8 mouse cellular contexts compared by ENCODE assay signal in the genomic region with DNA sequence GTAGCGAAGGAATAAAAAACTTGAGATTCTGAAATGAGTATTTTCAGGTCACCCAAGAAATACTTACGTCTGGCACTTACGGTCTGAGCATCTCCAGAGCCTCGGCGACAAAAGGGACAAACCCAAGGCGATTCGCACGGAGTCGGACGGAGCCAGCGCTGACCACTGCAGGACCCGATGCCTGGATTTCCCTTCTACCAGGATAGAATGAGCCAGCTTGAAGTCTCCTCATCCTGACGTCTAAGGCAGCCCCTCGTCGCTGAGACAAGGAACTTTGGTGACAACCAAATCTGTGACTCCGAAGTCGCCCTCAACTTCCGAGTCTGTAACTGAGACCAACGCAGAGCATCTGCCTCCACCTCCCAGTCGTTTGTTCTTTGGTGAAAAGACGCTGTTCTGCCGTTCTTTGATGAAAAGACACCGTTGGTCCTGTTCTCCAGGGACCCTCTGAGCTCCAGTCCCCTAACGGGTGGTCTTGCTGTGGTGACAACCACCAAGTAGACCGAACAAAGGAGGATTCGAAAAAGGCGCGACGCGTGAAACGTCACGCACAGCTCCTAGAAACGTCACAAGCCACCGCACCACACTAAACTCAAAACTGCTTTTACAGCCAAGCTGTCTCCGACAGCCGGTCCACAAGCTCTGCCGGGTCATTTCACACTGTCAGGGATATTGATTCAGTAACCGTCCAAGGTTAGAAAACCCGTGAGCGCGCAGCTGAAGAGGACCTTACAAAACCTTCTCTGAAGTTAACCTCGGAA. TPM values are rescaled to one million over a fixed set of nuclear protein-coding genes. Genes with fewer than 3 reads are reported as not detected.
A peak's percentile ranks its signal among the peaks of the same experiment; 100 is the strongest.
DNase-seq lines count a peak whose midpoint lies in the region; ATAC-seq and TF ChIP-seq lines count a peak whose summit lies in the region.

No protein-coding gene starts in this region.

- H3K27ac ChIP-seq in lung, postnatal 0 days (ENCODE audit: low read length) = no peak overlapping the region
- no peak overlapping the region for H3K27ac ChIP-seq in forebrain, embryonic 11.5 days (ENCODE audit: low read depth, low read length)
- no peak overlapping the region for H3K27ac ChIP-seq in limb, embryonic 15.5 days

- no peak for ATAC-seq in lung, postnatal 0 days
- 0 out of 2 replicates have a peak, but pooled peaks have one; percentile 37 for ATAC-seq in forebrain, embryonic 11.5 days (replicated peaks; ENCODE audit: low FRiP score)
- ATAC-seq in limb, embryonic 15.5 days (ENCODE audit: insufficient number of reproducible peaks, low FRiP score, low TSS enrichment, low read depth) = no peak

- no peaks in the 10 kb centered on the region for H3K4me1 ChIP-seq in lung, postnatal 0 days (ENCODE audit: insufficient read depth, low read depth, low read length)
- H3K4me1 ChIP-seq in forebrain, embryonic 11.5 days (replicated peaks; ENCODE audit: control insufficient read depth, insufficient read depth, low read length) = 0 out of 2 replicates have a peak, but pooled peaks cover 2% of the 10 kb centered on the region
- H3K4me1 ChIP-seq in limb, embryonic 15.5 days = peaks cover 16% of the 10 kb centered on the region

- TF ChIP-seq EP300 in lung, postnatal 0 days (IDR thresholded peaks at IDR 0.05) = no peak

- 1% methylated on average over 42 of the region's 42 CpGs for WGBS in lung, postnatal 0 days
- WGBS in forebrain, embryonic 11.5 days = 2% methylated on average over 42 of the region's 42 CpGs
- under 1% methylated on average over 42 of the region's 42 CpGs for WGBS in limb, embryonic 15.5 days

- H3K4me3 ChIP-seq in lung, postnatal 0 days (ENCODE audit: low read depth, low read length) = peak overlapping the region; percentile 30
- peak overlapping the region; percentile 43 for H3K4me3 ChIP-seq in forebrain, embryonic 11.5 days (ENCODE audit: low read depth, low read length)
- H3K4me3 ChIP-seq in limb, embryonic 15.5 days = peak overlapping the region; percentile 36

- no peaks in the 10 kb centered on the region for H3K9me3 ChIP-seq in lung, postnatal 0 days (ENCODE audit: low read length)
- no peaks in the 10 kb centered on the region for H3K9me3 ChIP-seq in forebrain, embryonic 11.5 days (ENCODE audit: control insufficient read depth, low read length)
- no peaks in the 10 kb centered on the region for H3K9me3 ChIP-seq in limb, embryonic 15.5 days

- H3K27me3 ChIP-seq in lung, postnatal 0 days (replicated peaks; ENCODE audit: insufficient read depth, low read length) = peaks cover 14% of the 10 kb centered on the region; the same call in 1 of the 2 replicates
- peaks cover 24% of the 10 kb centered on the region for H3K27me3 ChIP-seq in forebrain, embryonic 11.5 days (ENCODE audit: control insufficient read depth, insufficient read depth, low read length)
- peaks cover 64% of the 10 kb centered on the region for H3K27me3 ChIP-seq in limb, embryonic 15.5 days

- TF ChIP-seq CTCF in lung, postnatal 0 days (IDR thresholded peaks at IDR 0.05) = no peak

- no peaks in the 10 kb centered on the region for H3K36me3 ChIP-seq in lung, postnatal 0 days (ENCODE audit: insufficient read depth, low read length)
- no peaks in the 10 kb centered on the region for H3K36me3 ChIP-seq in forebrain, embryonic 11.5 days (ENCODE audit: control insufficient read depth, insufficient read depth, low read length)
- H3K36me3 ChIP-seq in limb, embryonic 15.5 days = no peaks in the 10 kb centered on the region

- DNase-seq in lung, postnatal 0 days (ENCODE audit: low spot score) = no peak
- no peak for DNase-seq in lung, postnatal 36 days
- DNase-seq in forebrain, embryonic 11.5 days (ENCODE audit: low spot score) = peak; percentile 69
- peak; percentile 48 for DNase-seq in retina, postnatal 1 day
- DNase-seq in adrenal gland, adult 8-10 months = no peak
- DNase-seq in adrenal gland, postnatal 25 days = no peak
- no peak for DNase-seq in kidney, postnatal 10 days

- H3K9ac ChIP-seq in lung, postnatal 0 days (replicated peaks; ENCODE audit: low read depth) = no peak overlapping the region
- H3K9ac ChIP-seq in forebrain, embryonic 11.5 days (ENCODE audit: low read length) = peak overlapping the region; percentile 59
- H3K9ac ChIP-seq in limb, embryonic 15.5 days = no peak overlapping the region

- H3K4me2 ChIP-seq in lung, postnatal 0 days (replicated peaks; ENCODE audit: low read depth, low read length) = peak overlapping the region; percentile 48
- peak overlapping the region; percentile 62 for H3K4me2 ChIP-seq in forebrain, embryonic 11.5 days (ENCODE audit: low read depth, low read length, severe bottlenecking)
- H3K4me2 ChIP-seq in limb, embryonic 15.5 days = peak overlapping the region; percentile 61

RNA-seq across cellular contexts. Expression of a gene that starts 55.9 kb away (rescaled TPM):
- 27.1 and 30.9 TPM in 2 replicates for polyA plus RNA-seq in lung, postnatal 0 days (2015; fragmentation: Nextera tagmentation; extraction: Ambion mirVana)
- polyA plus RNA-seq in forebrain, embryonic 11.5 days (2014; fragmentation: Nextera tagmentation; extraction: Ambion mirVana) = 61.9 and 72.7 TPM in 2 replicates
- polyA plus RNA-seq in limb, embryonic 15.5 days (2015; fragmentation: Nextera tagmentation; extraction: Ambion mirVana) = 42.4 and 44.2 TPM in 2 replicates
- 10 to 100 TPM; 20.0 to 26.5 (median 23.6) TPM for total RNA-seq in adrenal gland, adult 8-10 months (2022)
- 19.7 and 30.1 TPM in 2 replicates for total RNA-seq in adrenal gland, postnatal 25 days (2021)

Comparison
In these comparisons a context has a peak if more than half of its experiments do, and no peak if none do; other contexts are left out.
1. DNase-seq: peak in forebrain, embryonic 11.5 days (single experiment) and retina, postnatal 1 day (single experiment); none in lung, postnatal 0 days (single experiment), lung, postnatal 36 days (single experiment), adrenal gland, adult 8-10 months (single experiment), adrenal gland, postnatal 25 days (single experiment) and kidney, postnatal 10 days (single experiment).
2. Peak in every context shown above with its lines, with median percentiles within 50 percentile points of each other: H3K4me2 ChIP-seq and H3K4me3 ChIP-seq.